Mouse (Mus musculus) left cerebral cortex, postnatal 14 days (tissue): ENCODE results near the gene S1pr2. TPM values are rescaled to one million over a fixed set of nuclear protein-coding genes. Genes with fewer than 3 reads are reported as not detected.
A peak's percentile ranks its signal among the peaks of the same experiment; 100 is the strongest.
"Not testable (repeated sequence)": the region's sequence is repeated elsewhere in the genome, so short reads cannot be mapped to it uniquely, and the experiment has no call there.

Experiments
- DNase-seq, 2 experiments: peaks; one replicate each; pipeline ENCODE4 v3.0.0; 2021 to 2022; ENCODE audit warnings: low spot score in 2 of 2, mixed read lengths in 1 of 2
- intact Hi-C: fragments of 180-260 bp; cut with DNase I; formaldehyde crosslinking; loops from one replicate; pipeline ENCODE4 v1.15.1; 2025
- long read RNA-seq, 2 experiments: library from polyadenylated mRNA; stranded (forward); transcript quantifications; one replicate each; pipeline ENCODE4 v2.0.0; 2021
- total RNA-seq, 2 experiments: library from RNA; stranded (reverse); gene quantifications; 2 replicates each; pipeline ENCODE4 v1.2.3; 2021

S1pr2 gene
- total RNA-seq = 1 to 10 TPM; 1.6 to 1.8 TPM
- long read RNA-seq, experiment 1, full-length matches to known transcripts = 2 of 2 reads
- long read RNA-seq, experiment 1, partial matches to known transcripts = 0 of 2 reads
- long read RNA-seq, experiment 1, other reads (novel, unspliced or antisense) = 0 of 2 reads
- long read RNA-seq, experiment 2, full-length matches to known transcripts = 4 of 4 reads
- long read RNA-seq, experiment 2, partial matches to known transcripts = 0 of 4 reads
- long read RNA-seq, experiment 2, other reads (novel, unspliced or antisense) = 0 of 4 reads

DNA sequence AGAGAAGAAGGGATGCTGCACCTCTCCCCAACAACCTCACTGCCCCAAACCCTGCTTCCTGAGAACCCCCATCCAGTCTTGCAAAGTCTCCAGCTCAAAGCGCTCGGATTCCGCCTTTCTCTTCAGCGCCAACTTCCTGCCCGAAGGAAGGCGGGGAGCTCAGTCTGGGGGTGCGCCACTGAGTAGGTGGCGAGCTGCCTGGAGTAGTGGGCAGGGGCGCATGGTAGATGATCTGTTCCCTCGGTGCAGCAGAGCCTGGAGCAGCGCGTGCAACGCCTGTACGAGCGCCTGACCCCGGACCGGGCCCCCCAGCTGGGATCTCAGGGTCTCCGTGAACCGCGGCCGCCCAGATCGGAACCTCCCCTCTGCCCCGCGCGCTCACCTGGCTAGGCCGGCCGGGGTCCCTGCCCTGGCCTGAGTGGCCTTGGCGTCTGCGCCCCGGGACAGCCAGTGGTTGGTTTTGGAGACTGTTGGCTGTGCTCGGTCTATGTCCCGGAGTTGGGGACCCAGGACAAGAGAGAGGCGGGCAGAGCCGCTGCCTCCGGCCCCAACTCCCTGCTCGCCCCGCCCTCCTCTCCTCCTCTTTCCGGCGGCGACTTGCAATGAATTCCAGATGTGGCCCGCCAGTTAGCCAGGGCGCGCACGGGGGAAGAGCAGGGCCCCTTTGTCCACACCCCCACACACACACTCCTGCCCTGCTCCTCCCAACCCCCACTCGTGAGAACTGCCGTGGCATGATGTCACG lies at the start of gene S1pr2:
S1pr2 (minus strand) TSS at position 566 of the 745 bp plus-strand sequence.
- intact Hi-C loops = no loop called here
- DNase-seq = peak; percentile 42 to 54

GRCm38 (mm10) chr9:21025258-21025810 lies 48.8 kb upstream of the S1pr2 start:
- intact Hi-C loops = no loop called here

GRCm38 (mm10) chr9:21022726-21023125 lies 46.1 kb upstream of the S1pr2 start:
- DNase-seq = no peak
- intact Hi-C loops = no loop called here

More at GRCm38 (mm10) chr9:21025258-21025810, 48.8 kb upstream of the S1pr2 start:
- DNase-seq = no peak

GRCm38 (mm10) chr9:21022288-21022687 lies 45.7 kb upstream of the S1pr2 start:
- no peak for DNase-seq
- intact Hi-C loops = no loop called here

DNA sequence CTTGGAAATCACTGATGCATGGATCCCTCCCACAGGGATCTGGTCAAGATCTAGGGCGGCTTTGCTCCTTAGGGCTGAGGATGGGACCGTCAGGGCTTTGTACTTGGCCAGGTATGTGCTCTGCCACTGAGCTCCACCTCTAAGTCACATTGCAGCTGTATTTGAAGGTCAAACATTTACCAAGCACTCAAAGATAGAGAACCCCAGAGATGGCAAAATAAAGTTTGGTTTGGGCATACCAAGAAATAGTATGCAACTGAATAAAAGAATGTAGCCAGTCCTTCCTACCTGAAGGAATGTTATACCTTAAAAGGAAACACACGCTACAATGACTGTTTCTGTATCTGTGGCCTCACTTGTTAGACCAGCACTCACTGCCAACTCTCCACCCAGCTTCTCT lies 44.8 kb upstream of the S1pr2 start:
- intact Hi-C loops = no loop called here
- no peak for DNase-seq

- intact Hi-C loops = no loop called here
- no peak for DNase-seq
Observed at GRCm38 (mm10) chr9:21018600-21018999, 42.0 kb upstream of the S1pr2 start.

DNA sequence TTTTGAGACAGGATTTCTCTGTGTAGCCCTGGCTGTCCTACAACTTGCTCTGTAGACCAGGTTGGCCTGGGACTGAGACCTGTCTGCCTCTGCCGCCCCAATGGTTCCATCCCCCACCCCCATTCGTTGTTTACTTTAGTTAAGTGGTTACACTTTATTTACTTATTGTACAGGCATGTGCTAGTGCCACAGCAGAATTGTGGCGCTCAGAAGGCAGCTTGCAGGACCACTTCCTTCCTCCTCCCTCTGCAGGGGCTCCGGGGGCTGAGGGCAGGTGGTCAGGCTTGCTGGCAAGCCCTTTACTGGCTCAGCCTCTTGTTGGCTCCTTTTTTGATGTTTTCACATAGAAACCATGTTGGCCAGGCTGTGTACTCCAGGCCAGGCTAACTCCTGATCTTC lies 40.6 kb upstream of the S1pr2 start:
- intact Hi-C loops = no loop called here
- DNase-seq = no peak

GRCm38 (mm10) chr9:21016331-21017176 lies 40.0 kb upstream of the S1pr2 start:
- no peak for DNase-seq
- intact Hi-C loops = no loop called here

DNA sequence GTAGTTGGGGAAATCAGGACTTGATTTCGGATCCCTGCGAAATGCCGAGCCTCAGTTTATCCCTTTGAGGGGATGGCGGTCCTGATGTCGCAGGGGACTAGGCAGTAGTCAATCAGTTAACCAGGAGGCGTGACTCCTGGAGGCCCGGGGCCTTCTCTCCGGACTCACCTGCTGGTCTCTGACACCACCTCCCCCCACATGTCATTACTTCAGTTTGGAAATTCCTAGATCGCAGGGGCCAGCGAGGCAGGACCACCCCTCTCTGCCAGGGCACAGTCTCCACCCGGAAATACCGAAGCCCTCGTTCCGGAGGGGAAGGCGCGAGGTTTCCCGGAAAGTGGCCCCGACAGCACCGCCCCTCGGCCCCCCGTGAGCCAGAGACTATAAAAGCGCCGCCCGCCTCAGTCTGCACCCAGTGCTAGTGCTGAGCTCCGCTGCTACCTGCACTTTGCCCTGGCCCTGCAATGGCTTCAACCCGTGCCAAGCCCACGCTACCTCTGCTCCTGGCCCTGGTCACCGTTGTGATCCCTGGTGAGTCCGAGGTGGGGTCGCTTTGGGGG lies 39.1 kb upstream of the S1pr2 start, which contains the start of gene Icam1:
Icam1 (plus strand) TSS at position 415 of the 560 bp plus-strand sequence.
- DNase-seq = no peak
- intact Hi-C loops = no loop called here

DNA sequence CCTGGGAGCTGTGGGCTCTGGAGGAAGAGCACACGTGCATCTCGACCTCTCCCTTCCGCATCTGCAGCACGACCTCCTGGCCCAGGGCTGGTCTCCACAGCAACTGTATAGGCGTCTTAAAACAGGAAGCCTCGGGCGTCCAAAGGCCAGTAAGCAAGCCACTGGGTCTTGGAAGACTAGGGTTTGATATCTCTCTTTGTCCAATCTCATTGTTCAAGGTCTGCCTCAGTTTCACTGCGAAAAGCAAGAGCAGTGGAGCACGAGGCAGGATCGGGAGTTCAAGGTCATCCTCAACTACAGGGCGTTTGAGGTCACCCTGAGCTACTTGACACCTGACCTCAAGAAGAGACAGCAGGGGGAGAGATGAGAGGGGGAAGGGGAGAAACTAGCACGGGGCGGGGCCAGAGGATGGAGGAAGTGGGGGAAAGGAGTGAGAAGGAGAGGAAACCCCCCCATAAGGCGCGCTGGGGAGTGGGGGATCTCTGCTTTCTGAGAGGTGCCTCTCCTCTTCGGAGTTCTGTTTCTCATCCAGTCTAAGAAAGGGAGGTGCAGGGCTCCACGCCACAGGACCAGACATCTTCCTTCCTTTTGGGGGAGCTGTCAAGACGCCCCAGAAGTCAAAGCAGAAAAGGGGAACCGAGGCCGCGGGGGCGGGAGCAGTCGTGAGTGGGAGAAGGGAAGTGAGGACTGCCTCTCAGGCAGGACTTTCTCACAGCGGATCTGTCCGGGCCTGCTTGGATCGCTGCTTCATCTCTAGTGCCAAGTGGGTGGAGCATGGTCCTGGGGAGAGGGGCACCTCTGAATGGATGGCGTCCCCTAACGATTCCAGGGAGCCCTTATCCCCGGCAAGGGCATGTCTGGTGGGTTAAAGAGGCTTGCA lies 38.4 kb upstream of the S1pr2 start:
- intact Hi-C loops = no loop called here
- peak; percentile 54 to 59 for DNase-seq

GRCm38 (mm10) chr9:21012368-21012767 lies 35.8 kb upstream of the S1pr2 start:
- intact Hi-C loops = no loop called here

DNA sequence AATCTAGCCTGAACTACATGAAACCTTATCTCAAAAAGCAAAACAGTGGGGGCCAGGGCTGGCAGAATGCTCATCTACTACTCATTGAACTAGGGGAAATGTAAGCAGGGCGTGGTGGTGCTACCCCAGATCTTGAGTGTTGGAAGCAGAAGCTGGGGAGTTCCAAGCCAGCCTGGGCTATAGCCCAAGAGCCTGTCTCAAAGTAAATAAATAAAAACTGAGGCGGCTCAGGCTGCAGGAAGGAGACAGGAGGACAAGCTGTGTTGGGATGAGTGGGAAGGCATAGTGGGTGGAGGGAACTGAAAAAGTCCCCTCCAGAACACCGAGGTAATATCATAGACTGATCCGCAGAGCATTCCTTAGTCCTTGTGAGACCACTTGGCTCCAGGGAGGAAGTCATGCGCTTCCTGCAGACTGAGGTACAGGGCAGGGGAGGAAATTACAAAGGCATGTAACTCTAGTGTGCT lies 35.3 kb upstream of the S1pr2 start:
- intact Hi-C loops = no loop called here
- DNase-seq = no peak

More at GRCm38 (mm10) chr9:21012368-21012767, 35.8 kb upstream of the S1pr2 start:
- no peak for DNase-seq

DNA sequence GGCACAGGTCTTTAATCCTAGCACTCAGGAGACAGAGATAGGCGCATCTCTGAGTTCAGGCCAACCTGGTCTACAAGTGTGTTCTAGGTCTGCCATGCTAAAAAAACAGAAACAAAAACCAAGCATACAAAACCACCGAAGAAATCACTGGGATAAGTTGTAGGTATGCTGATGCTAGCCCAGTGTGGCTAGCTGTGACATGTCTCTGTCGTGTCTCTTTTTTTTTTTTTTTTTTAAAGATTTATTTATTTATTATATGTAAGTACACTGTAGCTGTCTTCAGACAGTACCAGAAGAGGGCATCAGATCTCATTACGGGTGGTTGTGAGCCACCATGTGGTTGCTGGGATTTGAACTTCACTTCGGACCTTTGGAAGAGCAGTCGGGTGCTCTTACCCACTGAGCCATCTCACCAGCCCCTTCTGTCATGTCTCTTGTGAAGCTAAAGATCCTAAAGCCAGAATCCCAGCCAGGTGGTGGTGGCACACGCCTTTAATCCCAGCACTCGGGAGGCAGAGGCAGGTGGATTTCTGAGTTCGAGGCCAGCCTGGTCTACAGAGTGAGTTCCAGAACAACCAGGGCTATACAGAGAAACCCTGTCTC lies 34.5 kb upstream of the S1pr2 start:
- DNase-seq, intact Hi-C loops: not testable (repeated sequence)

DNA sequence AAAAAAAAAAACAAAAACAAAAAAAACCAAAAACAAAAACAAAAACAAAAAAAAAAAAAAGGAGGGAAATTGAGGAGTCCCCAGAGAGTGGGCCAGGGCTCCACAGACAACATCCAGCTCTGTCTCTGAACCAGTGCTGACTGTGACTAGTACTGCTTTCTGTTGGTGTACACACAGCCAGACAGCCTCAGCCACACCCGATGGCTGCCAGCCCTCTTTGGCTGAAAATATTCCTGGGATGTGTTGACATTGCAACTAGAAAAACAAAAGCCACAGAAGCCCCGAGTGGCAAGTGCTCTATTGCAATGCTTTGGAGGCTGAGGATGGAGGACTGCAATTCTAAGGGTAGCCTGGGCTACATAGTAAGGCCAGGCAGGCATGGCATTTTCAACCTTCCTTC lies 33.8 kb upstream of the S1pr2 start:
- intact Hi-C loops = no loop called here
- no peak for DNase-seq

DNA sequence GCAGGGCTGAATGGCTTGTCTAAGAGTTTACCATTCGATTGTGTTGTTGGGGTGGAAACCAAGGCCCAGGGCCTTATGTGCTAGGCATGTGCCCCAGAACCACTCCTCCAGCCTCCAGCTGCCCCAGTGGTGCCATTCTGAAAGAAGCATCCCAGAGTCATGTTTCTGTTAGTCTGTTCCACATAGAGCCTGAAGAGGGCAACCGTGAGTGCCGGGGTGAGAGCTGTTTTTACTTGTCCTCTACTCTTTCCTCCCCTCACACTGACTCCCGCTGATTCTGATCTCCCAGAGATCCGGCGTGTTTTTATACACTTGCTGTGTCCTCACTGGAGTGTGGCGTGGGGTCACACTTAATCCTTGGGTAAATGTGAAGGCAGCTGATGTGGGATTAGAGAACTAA lies 31.4 kb upstream of the S1pr2 start:
- DNase-seq = no peak
- intact Hi-C loops = no loop called here

DNA sequence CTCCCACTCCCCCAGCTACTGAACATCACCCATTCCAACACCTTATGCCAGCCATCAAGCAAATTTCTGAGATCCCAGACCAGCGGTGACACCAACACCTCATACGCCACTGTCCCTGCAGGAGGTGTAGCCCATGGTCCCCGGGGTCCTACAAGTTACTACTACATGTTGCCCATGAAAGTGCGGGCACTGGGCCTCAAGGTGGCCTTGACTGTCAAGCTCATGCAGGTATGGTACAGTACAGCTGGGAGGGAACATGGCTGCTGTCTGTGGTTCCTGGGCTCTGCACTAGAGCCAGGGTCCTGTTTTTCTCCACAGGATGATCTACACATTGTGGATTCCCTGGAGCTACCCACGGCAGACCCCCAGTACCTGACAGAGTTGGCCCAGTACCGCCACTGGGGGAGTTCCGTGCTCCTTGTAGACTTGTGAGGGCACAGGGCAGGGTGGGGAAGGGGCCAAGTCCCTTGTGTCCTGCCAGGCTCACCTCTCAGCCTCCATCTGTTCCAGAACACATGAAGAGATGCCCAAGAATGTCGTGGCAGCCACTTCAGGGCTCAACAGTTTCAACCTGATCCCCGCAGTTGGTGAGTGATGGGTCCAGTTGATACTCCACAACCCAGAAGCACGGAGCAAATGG lies 30.9 kb upstream of the S1pr2 start:
- intact Hi-C loops = no loop called here
- no peak for DNase-seq
